Mouse (Mus musculus) megakaryocyte, embryonic 14.5 days (primary cell): Measurements from ENCODE around the gene Farsa. TPM values are rescaled to one million over a fixed set of nuclear protein-coding genes. Genes with fewer than 3 reads are reported as not detected.
A peak's percentile ranks its signal among the peaks of the same experiment; 100 is the strongest.
"Not testable (repeated sequence)": the region's sequence is repeated elsewhere in the genome, so short reads cannot be mapped to it uniquely, and the experiment has no call there.

Source experiments
- H3K27me3 ChIP-seq: replicated peaks from 2 replicates; pipeline ENCODE3; 2012; ENCODE audit warnings: inconsistent platforms
- H3K36me3 ChIP-seq: replicated peaks from 2 replicates; pipeline ENCODE3; 2012; ENCODE audit warnings: low read length, inconsistent platforms, mixed read lengths
- H3K4me1 ChIP-seq: 2 replicates; pipeline ENCODE4 v1.6.1; 2012; ENCODE audit warnings: inconsistent platforms
- H3K4me3 ChIP-seq: replicated peaks from 2 replicates; pipeline ENCODE3; 2012; ENCODE audit warnings: moderate library complexity, mild to moderate bottlenecking, inconsistent platforms
- H3K9me3 ChIP-seq: 2 replicates; pipeline ENCODE4 v1.6.1; 2012; ENCODE audit warnings: inconsistent platforms
- FLI1 ChIP-seq: IDR thresholded peaks from 2 replicates; pipeline ENCODE4 v1.6.1; 2012; ENCODE audit warnings: low read length, inconsistent platforms, mixed read lengths
- GATA1 ChIP-seq: IDR thresholded peaks from 3 replicates; pipeline ENCODE4 v1.6.1; 2012; ENCODE audit warnings: mixed read lengths, low read length, inconsistent platforms, borderline replicate concordance
- polyA plus RNA-seq: library from polyadenylated mRNA; stranded (reverse); fragments of >175 nt; gene quantifications from 2 replicates; pipeline ENCODE4 v1.2.3, GENCODE M21; 2012; ENCODE audit warnings: low replicate concordance; ENCODE audit not compliant: insufficient read depth

The Farsa gene
- polyA plus RNA-seq, 1 experiment, result 64.8 TPM

DNA sequence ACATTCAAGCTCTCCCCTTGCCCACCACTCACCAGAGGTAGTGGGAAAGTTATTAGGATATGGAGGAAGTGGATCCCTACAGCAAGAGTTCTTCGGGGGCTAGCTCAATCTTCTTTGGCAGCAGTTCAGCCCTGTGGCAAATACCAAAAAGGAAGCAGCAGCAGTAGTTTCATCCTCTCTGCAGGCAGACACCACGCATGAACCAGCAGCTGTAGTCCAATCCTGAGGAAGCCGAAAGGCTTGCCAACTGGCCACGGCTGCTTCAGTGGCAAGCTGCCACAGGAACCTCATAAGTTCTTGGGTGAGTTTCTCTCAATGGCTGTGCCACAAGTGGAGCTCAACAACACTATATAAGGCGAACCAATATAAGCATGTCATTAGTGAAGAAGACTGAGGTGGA is 39.2 kb downstream of the Farsa start:
- H3K4me3 ChIP-seq, result no peak overlapping the region
- peaks cover 5% of the 10 kb centered on the region for H3K36me3 ChIP-seq
- TF ChIP-seq GATA1, result no peak
- no peak for TF ChIP-seq FLI1
- H3K27me3 ChIP-seq, result peaks cover 4% of the 10 kb centered on the region
- H3K9me3 ChIP-seq, result no peaks in the 10 kb centered on the region
- peaks cover 37% of the 10 kb centered on the region for H3K4me1 ChIP-seq

DNA sequence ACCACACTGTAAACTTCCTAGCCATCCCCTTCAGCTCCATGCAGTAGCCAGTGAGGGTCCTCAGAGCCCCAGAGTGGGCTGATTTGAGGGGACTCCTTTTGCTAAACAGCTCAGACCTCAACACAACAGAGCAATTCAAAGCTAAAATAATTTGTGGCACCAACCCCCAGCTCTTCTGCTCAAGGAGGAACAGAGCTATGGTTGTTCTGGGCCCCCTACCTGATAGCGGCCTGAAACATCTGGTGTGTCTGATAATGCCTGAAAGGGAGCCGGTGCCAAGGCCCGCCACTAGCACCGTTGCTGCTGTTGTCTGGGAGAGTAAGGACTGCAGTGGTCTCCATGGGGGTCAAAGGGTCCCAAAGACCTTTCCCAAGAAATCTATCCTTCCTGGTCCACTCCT is 44.3 kb downstream of the Farsa start:
- H3K27me3 ChIP-seq, result peaks cover 4% of the 10 kb centered on the region
- peaks cover 41% of the 10 kb centered on the region for H3K4me1 ChIP-seq
- H3K4me3 ChIP-seq, result no peak overlapping the region
- no peaks in the 10 kb centered on the region for H3K9me3 ChIP-seq
- no peaks in the 10 kb centered on the region for H3K36me3 ChIP-seq
- no peak for TF ChIP-seq GATA1
- no peak for TF ChIP-seq FLI1

DNA sequence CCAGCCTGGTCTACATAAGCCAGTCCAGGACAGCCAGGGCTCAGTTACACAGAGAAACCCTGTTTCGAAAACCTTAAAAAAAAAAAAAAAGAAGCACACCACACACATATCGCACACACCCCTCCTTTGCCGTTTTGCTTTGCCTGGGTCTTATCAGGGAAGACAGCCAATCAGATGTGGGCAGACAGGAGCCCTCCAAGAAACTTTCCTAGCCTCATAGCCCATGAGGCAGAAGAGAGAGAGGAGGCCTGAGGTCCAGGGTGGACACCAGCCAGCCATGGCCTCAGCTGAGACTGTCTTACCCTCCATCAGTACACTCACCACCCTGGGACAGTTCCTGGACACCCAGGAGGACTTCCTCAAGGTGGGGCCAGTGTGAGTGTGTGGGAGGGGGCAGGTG is 45.0 kb downstream of the Farsa start, which contains the start of gene Klf1:
TSS of gene Klf1 (plus strand) at position 177 of the 400 bp plus-strand sequence.
- Histone ChIP-seq H3K4me3 (peak within 1 kb of the TSS; percentile 94), H3K27me3 (peaks cover 4% of the 10 kb centered on the region), H3K4me1 (peaks cover 40% of the 10 kb centered on the region), H3K9me3 (no peaks in the 10 kb centered on the region), H3K36me3 (no peaks in the 10 kb centered on the region)
- TF ChIP-seq FLI1, result no peak
- TF ChIP-seq GATA1, result no peak

DNA sequence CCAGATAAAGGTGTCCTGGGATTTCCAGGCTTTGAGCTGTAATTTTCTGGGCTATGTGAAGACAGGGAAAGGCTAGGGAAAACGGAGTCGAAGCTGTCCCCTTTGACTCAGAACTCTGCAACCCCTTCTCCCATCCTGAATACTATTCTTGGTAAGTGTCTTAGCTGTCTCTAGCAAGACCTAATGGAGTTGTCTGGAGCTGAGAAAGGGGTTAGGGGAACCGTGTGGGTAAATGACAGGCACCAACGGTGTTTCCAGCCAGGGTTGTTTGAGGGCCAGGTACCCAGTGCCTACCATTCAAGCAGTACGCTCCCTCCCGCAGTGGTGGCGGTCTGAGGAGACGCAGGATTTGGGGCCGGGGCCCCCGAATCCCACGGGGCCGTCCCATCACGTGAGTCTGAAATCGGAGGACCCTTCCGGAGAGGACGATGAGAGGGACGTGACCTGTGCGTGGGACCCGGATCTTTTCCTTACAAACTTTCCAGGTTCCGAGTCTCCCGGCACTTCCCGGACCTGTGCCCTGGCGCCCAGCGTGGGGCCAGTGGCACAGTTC is 45.7 kb downstream of the Farsa start:
- H3K4me1 ChIP-seq, result peaks cover 40% of the 10 kb centered on the region
- TF ChIP-seq GATA1 (no peak), FLI1 (no peak)
- peak overlapping the region; percentile 94 for H3K4me3 ChIP-seq
- H3K27me3 ChIP-seq, result peaks cover 4% of the 10 kb centered on the region
- H3K9me3 ChIP-seq, result no peaks in the 10 kb centered on the region
- H3K36me3 ChIP-seq, result no peaks in the 10 kb centered on the region

DNA sequence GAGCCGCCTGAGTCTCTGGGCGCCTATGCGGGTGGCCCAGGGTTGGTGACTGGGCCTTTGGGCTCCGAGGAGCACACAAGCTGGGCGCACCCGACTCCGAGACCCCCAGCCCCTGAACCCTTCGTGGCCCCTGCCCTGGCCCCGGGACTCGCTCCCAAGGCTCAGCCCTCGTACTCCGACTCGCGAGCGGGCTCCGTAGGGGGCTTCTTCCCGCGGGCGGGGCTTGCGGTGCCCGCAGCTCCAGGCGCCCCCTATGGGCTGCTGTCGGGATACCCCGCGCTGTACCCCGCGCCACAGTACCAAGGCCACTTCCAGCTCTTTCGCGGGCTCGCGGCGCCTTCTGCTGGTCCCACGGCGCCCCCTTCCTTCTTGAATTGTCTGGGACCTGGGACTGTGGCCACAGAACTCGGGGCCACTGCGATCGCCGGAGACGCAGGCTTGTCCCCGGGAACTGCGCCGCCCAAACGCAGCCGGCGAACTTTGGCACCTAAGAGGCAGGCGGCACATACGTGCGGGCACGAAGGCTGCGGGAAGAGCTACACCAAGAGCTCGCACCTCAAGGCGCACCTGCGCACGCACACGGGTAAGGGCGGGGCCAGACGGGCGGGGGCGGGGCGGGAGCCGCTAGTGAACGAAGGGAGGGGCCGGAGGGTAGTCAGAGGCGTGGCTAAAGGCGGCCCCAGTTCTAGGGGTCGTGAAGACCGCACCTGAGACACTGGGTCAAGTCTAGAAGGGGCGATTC is 46.3 kb downstream of the Farsa start:
- H3K9me3 ChIP-seq, result no peaks in the 10 kb centered on the region
- H3K4me1 ChIP-seq, result peaks cover 43% of the 10 kb centered on the region
- H3K27me3 ChIP-seq, result peaks cover 4% of the 10 kb centered on the region
- peak overlapping the region; percentile 94 for H3K4me3 ChIP-seq
- no peaks in the 10 kb centered on the region for H3K36me3 ChIP-seq
- TF ChIP-seq GATA1 (no peak), FLI1 (no peak)

DNA sequence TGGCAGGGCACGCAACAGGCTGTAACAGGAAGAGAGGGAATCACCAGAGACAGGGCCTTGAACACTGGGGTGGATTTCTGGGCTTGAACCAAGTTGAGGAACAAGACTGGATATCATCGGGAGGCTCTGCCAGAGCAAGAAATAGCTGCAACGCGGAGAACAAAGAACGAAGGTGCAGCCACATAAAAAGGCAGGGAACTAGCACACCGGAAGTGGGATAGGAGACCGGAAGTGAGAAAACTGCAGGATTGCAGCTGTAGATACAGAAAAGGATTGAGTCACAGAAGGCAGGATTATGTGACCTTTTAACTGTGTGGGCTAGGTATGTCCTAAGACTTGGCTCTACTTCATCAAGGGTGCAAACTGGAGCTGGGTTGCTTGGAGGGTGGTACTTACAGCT is 47.6 kb downstream of the Farsa start:
- Histone ChIP-seq H3K9me3 (no peaks in the 10 kb centered on the region), H3K4me3 (peak overlapping the region; percentile 34), H3K36me3 (no peaks in the 10 kb centered on the region), H3K27me3 (peaks cover 4% of the 10 kb centered on the region), H3K4me1 (peaks cover 51% of the 10 kb centered on the region)
- no peak for TF ChIP-seq FLI1
- no peak for TF ChIP-seq GATA1

DNA sequence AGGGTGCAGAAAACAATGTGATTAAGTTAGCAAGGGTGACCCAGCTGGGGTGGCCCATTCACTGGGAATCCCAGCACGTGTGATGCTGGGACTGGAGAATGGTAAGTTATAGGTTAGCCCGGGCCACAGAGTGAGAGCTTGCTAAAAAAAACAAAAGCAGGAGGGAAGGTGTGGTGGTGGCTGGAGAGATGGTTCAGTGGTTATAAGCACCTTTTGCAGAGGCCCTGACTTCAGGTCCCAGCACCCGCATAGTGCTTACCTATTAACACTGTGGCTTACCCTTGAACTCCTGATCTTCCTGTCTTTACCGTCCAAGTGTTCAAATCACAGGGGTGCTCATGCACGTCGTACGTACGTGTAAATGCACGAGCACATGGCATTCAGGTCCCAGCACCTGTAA is 50.2 kb downstream of the Farsa start:
- H3K9me3 ChIP-seq, result no peaks in the 10 kb centered on the region
- peaks cover 38% of the 10 kb centered on the region for H3K4me1 ChIP-seq
- TF ChIP-seq FLI1, result no peak
- TF ChIP-seq GATA1, result no peak
- peaks cover 8% of the 10 kb centered on the region for H3K36me3 ChIP-seq
- peaks cover 6% of the 10 kb centered on the region for H3K27me3 ChIP-seq
- H3K4me3 ChIP-seq, result no peak overlapping the region

DNA sequence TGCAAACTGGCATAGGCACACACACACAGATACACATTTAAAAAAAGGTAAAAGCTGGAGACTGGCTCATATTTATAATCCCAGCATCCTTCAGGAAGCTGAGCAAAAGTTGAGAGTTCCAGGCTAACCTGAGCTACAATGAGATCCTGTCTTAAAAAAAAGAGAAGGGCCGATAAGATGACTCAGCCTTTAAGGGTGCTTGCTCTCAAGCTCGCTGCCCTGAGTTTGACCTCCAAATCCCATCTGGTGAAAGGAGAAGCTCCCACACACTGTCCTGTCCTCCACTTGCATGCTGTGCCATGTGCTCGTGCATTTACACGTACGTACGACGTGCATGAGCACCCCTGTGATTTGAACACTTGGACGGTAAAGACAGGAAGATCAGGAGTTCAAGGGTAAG is 50.7 kb downstream of the Farsa start:
- TF ChIP-seq GATA1, result no peak
- TF ChIP-seq FLI1, result no peak
- no peak overlapping the region for H3K4me3 ChIP-seq
- no peaks in the 10 kb centered on the region for H3K9me3 ChIP-seq
- H3K27me3 ChIP-seq, result peaks cover 11% of the 10 kb centered on the region
- peaks cover 8% of the 10 kb centered on the region for H3K36me3 ChIP-seq
- H3K4me1 ChIP-seq, result peaks cover 35% of the 10 kb centered on the region

DNA sequence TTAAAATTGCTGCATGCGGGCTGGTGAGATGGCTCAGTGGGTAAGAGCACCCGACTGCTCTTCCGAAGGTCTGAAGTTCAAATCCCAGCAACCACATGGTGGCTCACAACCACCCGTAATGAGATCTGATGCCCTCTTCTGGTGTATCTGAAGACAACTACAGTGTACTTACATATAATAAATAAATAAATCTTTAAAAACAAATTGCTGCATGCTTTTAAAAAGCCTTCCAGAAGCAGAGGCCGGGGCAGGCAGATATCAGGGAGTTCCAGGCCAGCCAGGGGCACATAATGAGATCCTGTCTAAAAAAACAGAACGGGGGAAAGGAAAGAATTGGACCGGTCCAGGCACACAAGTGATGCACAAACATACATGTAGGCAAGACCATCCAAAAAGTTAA is 51.2 kb downstream of the Farsa start:
- not testable (repeated sequence) for H3K9me3 ChIP-seq, H3K36me3 ChIP-seq
- Histone ChIP-seq H3K4me3 (peak overlapping the region; percentile 93), H3K27me3 (peaks cover 16% of the 10 kb centered on the region), H3K4me1 (peaks cover 38% of the 10 kb centered on the region)

DNA sequence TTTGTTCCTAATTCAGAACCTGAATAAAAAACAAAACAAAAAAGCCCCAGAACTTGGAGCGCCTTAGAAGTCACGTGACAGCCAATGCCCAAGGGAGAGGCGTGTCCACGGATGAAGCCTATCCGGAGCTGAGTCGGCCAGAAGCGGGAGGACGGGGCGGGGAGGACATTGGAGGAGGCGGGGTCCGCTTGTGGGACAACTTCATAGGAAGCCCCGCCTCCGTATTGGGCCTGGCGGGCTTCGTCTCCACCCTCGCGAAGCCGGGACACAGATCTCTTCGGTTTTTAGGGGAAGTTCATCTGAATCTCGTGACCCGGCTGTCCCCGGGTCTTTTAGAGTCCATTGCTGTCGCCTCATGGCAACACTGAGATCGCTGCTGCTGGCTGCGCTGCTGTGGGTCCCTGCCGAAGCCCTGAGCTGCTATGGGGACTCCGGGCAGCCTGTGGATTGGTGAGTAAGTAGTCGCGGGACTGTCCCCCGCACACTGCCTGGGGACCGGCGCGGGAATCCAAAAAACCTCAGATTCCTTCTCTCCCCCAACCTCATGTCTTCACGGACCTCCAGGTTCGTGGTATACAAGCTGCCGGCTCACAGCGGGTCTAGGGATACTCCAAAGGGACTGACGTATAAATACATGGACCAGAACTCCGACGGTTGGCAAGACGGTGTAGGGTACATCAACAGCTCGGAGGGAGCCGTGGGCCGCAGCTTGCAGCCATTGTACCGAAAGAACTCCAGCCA is 51.8 kb downstream of the Farsa start, which contains the start of gene Dnase2a:
TSS of gene Dnase2a (plus strand) at position 140 of the 741 bp plus-strand sequence.
- Histone ChIP-seq H3K9me3 (no peaks in the 10 kb centered on the region), H3K27me3 (peaks cover 19% of the 10 kb centered on the region), H3K4me3 (peak within 1 kb of the TSS; percentile 93), H3K36me3 (peaks cover 8% of the 10 kb centered on the region), H3K4me1 (peaks cover 39% of the 10 kb centered on the region)
- TF ChIP-seq FLI1 (no peak), GATA1 (no peak)
